Mouse (Mus musculus) brown adipose tissue, adult 24 weeks (tissue): ENCODE measurements around the gene Xylb. TPM values are rescaled to one million over a fixed set of nuclear protein-coding genes. Genes with fewer than 3 reads are reported as not detected.

Source experiments
- polyA plus RNA-seq: library from polyadenylated mRNA; stranded (reverse); fragments of >200 nt; gene quantifications from 2 replicates; pipeline ENCODE4 v1.2.4, GENCODE M21; 2012; ENCODE audit not compliant: missing spikeins, insufficient read depth, insufficient read length

Gene Xylb
- polyA plus RNA-seq, 1 experiment = 1.7 TPM

Other genes starting within 250 kb of the Xylb start
- 25.2 and 31.9 TPM in 2 replicates for gene Acaa1b, start 200.3 kb upstream of the Xylb start, polyA plus RNA-seq
- not detected in 2 replicates for gene Gm47289, start 198.2 kb upstream of the Xylb start, polyA plus RNA-seq
- gene Slc22a13, start 148.3 kb upstream of the Xylb start, polyA plus RNA-seq = not detected in 2 replicates
- gene Oxsr1, start 35.0 kb upstream of the Xylb start, polyA plus RNA-seq = 18.3 and 19.4 TPM in 2 replicates
- gene Acaa1a, start 17.7 kb upstream of the Xylb start, polyA plus RNA-seq = 82.7 and 96.9 TPM in 2 replicates
- gene Myd88, start 16.0 kb upstream of the Xylb start, polyA plus RNA-seq = 11.2 and 13.3 TPM in 2 replicates
- not detected in 2 replicates for gene Slc22a14, start 8.2 kb downstream of the Xylb start, polyA plus RNA-seq
- 1.8 and 5.3 TPM in 2 replicates for gene Acvr2b, start 44.7 kb downstream of the Xylb start, polyA plus RNA-seq
- 2.1 and 2.7 TPM in 2 replicates for gene Exog, start 87.6 kb downstream of the Xylb start, polyA plus RNA-seq
- gene Scn5a, start 221.6 kb downstream of the Xylb start, polyA plus RNA-seq = not detected in 2 replicates